Mouse (Mus musculus) adrenal gland, adult (tissue): ENCODE data around the gene Marco.

Experiments
- DNase-seq, 2 experiments: peaks; one replicate each; pipeline ENCODE4 v3.0.0; 2022 to 2023; ENCODE audit warnings: low spot score in 1 of 2; ENCODE audit not compliant: inconsistent age in 2 of 2

Marco gene

GRCm38 (mm10) chr1:120504924-120505323 is at the start of gene Marco:
TSS of gene Marco (minus strand) at chr1:120505024.
- DNase-seq, result no peak

GRCm38 (mm10) chr1:120539506-120540029 is 34.7 kb upstream of the Marco start:
- DNase-seq, result no peak

DNA sequence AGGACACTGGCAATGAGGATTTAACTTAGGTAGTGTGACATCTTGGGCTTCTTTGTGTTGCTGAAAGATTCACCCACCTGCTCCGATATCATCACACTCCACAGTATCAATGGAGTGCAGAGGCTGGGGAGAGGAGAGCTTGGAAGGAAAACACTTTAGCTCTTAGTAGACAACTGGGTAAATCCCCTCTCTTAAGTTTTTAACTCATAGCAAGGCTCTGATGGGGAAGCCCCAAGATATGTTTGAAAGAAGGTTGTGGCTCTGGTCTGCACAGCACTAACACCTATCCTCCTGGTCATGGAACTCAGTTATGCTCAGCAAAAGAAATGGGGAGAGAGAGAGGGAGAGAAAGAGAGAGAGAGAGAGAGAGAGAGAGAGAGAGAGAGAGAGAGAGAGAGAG is 32.2 kb upstream of the Marco start:
- DNase-seq, result no peak

DNA sequence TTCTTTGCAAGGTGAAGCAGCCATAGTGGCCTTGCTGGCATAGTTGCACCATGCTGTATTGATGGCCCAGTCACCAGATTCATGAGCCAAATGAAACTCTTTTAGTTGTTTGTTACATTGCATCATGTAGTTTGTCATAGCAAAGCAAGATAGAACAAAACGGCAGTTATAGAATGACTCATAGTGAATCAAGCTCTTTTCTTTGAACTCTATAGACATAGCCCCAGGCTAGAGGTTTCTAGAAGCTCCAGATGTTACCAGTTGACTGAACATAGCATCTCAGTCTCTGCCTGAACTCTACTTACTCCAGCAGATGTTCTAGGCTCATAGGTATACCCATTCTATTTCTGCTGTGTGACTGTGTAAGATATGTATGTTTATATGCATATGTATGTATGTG is 31.1 kb upstream of the Marco start:
- no peak for DNase-seq

DNA sequence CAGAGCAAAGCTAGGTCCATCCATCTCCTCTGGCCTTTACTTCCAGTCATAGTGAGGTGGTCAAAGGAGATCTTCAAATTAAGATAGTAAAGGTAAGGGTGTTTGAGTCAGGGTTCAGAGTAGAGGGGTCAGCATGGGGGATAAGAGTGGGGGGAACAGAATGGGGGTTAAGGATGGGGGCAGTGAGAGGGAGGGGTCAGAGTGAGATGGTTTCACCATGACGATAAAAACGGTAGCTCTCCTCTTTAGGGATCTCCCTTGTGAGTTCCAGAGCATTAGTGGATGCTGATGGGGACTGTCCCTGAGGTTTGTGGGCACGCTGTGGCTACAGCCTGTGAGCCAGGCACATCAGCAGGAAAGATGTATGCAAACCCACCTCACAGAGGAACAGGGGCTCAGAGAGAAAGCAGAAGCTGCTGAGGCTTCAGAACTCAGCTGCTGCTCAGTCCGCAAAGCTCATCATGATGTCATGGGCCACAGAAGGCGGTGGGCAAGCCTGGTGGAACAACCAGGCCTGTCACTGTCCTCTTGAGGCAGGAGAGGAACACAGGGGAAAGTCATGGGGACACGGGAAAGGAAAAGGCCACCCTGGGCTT is 27.6 kb upstream of the Marco start:
- no peak for DNase-seq

- no peak for DNase-seq
Measured at GRCm38 (mm10) chr1:120531770-120532169, 26.9 kb upstream of the Marco start.

DNA sequence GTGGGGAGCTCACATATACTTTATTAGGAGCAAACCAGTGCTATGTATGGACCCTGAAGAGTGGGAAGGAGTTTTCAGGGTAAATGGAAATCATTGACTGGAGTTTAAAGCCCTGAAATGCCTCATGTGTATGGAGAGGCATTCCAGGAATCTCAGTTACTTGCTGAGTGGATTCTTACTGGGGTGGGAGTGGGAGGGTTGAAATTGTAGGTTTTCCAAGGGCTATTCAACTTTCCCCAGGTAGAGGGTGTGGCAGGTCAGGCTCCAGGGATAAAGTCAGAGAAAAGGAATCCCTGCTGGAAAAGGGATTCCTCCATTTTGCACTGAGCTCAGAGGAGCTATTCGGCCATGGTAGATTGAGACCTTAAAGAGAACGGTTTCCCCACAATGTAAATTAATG is 25.1 kb upstream of the Marco start:
- DNase-seq, result no peak

DNA sequence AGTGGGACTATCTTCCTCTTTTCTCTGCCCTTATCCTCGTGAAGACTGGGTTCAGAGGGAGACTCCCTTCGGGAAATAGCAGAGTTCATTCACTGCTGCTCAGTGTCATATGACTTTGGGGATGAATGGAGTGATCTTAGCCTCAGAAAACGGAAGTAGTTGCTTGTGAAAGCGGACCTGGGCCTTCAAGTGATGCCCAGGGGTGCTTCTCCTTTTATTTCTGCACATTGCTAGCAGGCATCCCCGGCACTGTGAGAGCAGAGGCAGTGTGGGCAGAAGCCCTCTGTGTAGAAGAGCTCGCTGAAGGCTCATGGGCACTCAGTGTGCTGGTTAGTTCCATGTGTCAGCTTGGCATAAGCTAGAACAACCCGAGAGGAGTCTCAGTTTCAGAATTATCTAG is 12.8 kb upstream of the Marco start:
- DNase-seq, result no peak

DNA sequence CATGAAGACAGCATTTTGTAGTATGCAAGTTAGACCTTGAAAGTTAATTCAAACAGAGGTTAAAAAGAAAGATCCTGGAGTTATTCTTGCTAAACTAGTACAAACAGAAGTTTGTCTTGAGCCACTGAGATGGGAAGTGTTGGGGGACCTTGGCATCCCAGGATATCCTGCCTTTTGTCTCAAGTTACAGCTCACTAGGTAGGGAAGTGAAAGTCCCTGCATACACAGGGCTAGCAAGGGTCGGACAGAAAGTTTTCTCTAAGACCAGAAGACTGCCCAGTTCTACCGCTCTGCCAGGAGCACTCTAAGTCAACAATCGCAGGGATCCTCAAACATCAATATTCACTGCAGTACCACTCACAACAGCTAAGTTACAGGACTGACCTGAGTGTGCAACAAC is 5.5 kb upstream of the Marco start:
- DNase-seq, result no peak

GRCm38 (mm10) chr1:120508976-120509375 is 4.2 kb upstream of the Marco start:
- no peak for DNase-seq

GRCm38 (mm10) chr1:120504046-120504710 is 646 bp downstream of the Marco start:
- DNase-seq, result no peak

DNA sequence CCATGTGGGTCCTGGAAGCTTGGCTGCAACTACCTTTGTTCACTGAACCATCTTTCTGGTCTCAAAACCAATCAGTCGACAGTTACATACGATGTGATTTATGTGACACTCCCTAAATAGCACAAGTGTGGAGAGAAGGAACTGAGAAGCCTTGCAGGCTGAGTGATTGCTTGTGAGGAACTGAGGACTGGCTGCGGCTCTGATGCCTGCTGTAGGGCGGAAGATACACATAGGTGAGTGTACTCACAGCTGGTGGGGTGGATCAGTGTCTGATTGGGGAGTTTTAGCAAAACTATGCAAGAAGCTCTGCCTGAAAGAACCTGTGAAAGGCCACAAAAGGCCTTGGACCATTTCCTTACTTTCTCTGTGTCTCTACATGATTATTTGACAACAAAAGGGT is 3.3 kb downstream of the Marco start:
- DNase-seq, result no peak

- no peak for DNase-seq
Measured at GRCm38 (mm10) chr1:120498036-120498435, 6.8 kb downstream of the Marco start.

DNA sequence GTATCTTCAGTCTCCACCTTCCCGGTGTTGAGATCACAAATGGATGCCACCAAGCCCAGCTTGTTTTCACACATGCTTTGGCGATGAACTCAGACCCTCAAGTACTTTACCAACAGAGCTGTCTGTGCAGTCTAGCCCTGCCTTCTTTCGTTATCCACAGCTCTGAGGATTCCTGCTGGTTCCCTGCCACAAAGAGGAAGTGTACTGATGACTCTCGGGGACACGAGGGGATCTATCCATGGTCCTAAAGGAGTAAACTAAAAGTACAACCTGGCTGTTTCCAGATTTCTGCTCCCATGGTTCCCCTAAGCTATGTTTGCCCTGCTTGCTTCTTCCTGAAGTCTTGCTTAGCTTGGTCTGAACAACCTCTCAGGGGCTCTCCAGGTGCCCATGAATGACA is 23.9 kb downstream of the Marco start:
- peak in 1 of 2 experiments; percentile 36 for DNase-seq

DNA sequence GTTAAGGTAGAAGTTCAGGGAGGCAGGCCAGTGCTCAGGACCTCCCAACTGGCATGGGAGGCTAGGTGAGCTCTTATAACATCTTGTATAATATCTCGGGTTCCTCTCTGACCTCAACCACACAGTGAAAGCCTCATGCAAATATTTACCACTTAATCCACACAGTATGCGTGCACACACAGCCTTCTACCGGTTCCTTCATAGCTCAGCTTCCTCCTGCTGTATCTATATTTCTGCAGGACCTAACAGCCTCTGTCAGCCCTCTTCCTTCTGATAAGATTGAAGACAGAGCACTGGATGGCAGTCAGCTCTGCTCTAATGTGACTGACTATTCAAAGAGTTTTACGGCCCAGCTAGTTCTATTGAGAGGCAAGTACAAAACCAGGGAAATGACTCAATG is 30.0 kb downstream of the Marco start:
- DNase-seq, result no peak

DNA sequence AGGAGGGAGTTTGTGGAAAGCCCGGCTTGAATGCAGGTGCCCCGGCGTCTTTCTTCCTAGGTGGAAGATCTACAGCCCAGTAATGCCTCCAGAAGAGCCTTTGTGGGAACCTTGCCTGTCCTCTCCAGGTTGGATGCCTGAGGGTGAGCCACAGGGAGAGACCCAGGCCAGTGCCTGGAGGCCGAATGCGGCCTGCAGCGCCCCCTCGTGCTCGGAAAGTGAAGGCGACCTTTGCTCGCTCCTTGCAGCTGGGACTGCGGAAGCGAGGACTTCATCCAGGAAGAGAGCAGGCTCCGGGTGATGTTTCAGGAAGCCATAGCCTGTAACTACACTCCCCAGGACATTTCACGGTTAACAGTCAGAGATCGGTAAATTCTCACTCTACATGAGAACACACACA is 35.9 kb downstream of the Marco start:
- peak; percentile 55 to 85 for DNase-seq

GRCm38 (mm10) chr1:120467323-120467722 is 37.5 kb downstream of the Marco start:
- DNase-seq, result no peak

DNA sequence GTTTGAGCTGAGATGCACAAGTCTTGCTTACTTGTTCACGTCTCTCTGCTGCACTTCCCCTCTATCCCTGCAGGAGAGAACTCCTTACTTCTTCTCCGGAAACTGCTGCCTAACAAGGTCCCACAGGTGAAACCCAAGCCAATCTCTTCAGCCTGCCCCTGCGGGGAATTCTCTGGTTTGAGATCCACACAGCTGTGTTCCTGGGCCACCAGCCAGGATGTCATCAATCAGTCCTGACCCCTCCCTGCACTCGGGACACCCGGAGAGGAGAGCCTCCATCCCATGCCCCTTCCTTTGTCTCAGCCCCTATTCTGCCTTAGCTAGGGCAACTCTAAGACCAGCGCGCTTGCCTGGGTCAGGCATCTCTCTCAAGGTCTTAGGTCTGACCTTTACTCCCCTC is 38.1 kb downstream of the Marco start:
- DNase-seq, result no peak

DNA sequence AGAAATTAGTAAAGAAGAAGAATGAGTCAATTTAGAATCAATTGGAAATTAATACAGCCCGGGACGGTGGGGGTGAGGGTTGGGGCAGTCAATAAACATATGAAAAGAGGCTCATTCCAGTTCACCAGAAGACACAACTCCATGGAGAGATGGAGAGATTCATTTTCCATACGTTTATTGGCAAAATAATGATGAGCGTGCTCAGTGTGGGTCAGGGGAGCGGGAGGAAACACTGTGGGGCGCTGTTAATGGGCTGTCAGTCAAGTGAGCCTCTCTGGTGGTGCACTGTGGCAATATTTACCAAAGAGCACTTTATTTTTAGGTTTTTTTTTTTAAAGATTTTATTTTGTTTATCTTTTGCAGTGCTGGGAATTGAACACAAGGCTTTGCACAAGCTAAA is 45.8 kb downstream of the Marco start:
- no peak for DNase-seq

DNA sequence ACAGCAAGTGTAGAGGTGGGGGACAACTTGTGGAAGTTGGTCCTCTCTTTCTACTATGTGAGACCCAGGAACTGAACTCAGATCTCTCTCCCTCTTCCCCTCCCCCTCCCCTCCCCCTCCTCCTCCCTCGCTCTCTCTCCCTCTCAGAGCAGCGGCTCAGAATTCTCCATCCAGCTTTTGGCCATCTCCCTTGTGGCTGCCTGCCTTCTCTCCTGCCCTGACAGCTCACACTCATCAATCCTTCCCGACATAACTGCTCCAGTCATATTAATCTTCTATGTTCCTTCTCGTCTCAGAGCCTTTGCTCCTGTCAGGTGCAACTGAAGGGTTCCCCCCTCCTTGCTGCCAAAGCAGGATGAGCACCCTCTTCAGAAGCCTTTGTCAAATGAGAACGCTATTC is 46.3 kb downstream of the Marco start:
- DNase-seq, result no peak

DNA sequence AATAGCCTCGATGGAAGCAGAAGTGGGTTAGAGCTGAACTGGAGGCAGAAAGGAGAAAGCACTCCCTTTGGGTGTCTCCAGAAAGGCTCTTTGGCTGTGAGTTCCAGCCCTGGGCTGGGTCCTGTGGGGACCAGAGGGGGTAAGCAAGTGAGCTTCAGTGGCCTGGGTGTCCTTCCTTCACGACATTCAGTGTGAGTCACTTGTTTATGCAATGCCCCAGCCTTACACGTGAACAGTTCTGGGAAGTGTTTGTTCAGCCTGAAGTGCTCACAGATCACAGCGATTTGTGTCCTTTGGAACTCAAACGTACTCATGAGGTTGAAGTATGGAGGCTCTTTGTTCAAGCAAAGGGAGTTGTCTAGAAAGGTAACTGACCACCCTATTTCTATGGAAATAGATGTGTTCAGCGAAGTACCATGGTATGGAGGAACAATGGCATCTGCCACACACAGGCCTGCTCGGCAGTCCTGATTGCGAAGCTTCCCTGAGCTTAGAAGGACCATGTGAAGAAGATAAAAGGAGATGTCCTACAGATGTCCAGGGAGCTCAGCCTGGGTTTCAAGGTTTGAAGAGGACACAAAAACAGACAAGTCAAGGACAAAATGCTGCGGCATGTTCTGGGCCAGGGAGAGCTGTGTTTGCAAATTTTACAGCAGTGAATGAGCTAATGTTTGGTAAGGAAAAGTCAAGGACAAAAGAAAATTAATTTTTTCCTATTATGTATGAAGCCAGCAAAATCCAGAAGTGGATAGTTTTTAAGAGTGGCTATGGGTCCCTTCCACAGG is 53.1 kb downstream of the Marco start:
- peak; percentile 50 to 85 for DNase-seq

- DNase-seq, result no peak
Measured at GRCm38 (mm10) chr1:120449662-120450061, 55.2 kb downstream of the Marco start.
